Mouse (Mus musculus) embryonic stem cell, embryonic (primary cell): Measurements from ENCODE around the gene Rps6ka2.
"Not testable (repeated sequence)": the region's sequence is repeated elsewhere in the genome, so short reads cannot be mapped to it uniquely, and the experiment has no call there.

Source experiments
- CTCF ChIA-PET, 4 experiments: fragments of 300-600 bp in 2 of 4; fragments of 350-600 bp in 2 of 4; sonication (Branson Sonifier 250); formaldehyde crosslinking; loops; one replicate each; lab custom pipeline; 2022; ENCODE audit warnings: inconsistent platforms in 2 of 4; lab: Charles Lee
- POLR2A ChIA-PET, 4 experiments: fragments of 300-600 bp in 2 of 4; fragments of 350-600 bp in 2 of 4; sonication (Branson Sonifier 250); formaldehyde crosslinking; loops; one replicate each; lab custom pipeline; 2022; ENCODE audit warnings: antibody characterized with exemption in 4 of 4, inconsistent platforms in 1 of 4; lab: Charles Lee

Rps6ka2 gene

GRCm38 (mm10) chr17:7273785-7274184, 103.9 kb downstream of the Rps6ka2 start:
- POLR2A ChIA-PET = no interaction called here
- CTCF ChIA-PET = interaction anchor here in 2 of 4 experiments (0.6 kb wide), 2 partner anchors 36 to 96 kb away, joined by 3 to 17 read pairs; no protein-coding TSS in a partner anchor

- CTCF ChIA-PET = interaction anchor here in 1 of 4 experiments (0.6 kb wide), 2 partner anchors 580 to 1847 kb away, joined by 3 to 4 read pairs; no protein-coding TSS in a partner anchor
- POLR2A ChIA-PET = interaction anchor here in 1 of 4 experiments (0.6 to 1.5 kb wide), 2 partner anchors 9 to 141 kb away, joined by 4 read pairs; no protein-coding TSS in a partner anchor
Measured at GRCm38 (mm10) chr17:7278702-7279242, 108.9 kb downstream of the Rps6ka2 start.

- CTCF ChIA-PET = interaction anchor here in 1 of 4 experiments (0.6 kb wide), 2 partner anchors 580 to 1847 kb away, joined by 3 to 4 read pairs; no protein-coding TSS in a partner anchor
- POLR2A ChIA-PET = interaction anchor here in 1 of 4 experiments (1.5 kb wide), 1 partner anchor 9 kb away, joined by 4 read pairs; no protein-coding TSS in a partner anchor
Measured at GRCm38 (mm10) chr17:7279251-7279650, 109.3 kb downstream of the Rps6ka2 start.

GRCm38 (mm10) chr17:7284297-7284910, 114.5 kb downstream of the Rps6ka2 start:
- ChIA-PET CTCF (interaction anchor here in 1 of 4 experiments (0.6 kb wide), 1 partner anchor 14 kb away, joined by 5 read pairs; no protein-coding TSS in a partner anchor), POLR2A (interaction anchor here in 2 of 4 experiments (0.6 to 1.3 kb wide), 3 partner anchors 12 to 1980 kb away, joined by 3 read pairs; no protein-coding TSS in a partner anchor)

- POLR2A ChIA-PET = interaction anchor here in 1 of 4 experiments (1.0 to 1.3 kb wide), 2 partner anchors 12 to 27 kb away, joined by 3 read pairs; no protein-coding TSS in a partner anchor
- CTCF ChIA-PET = interaction anchor here in 1 of 4 experiments (0.6 kb wide), 1 partner anchor 15 kb away, joined by 5 read pairs; no protein-coding TSS in a partner anchor
Measured at GRCm38 (mm10) chr17:7285292-7285691, 115.4 kb downstream of the Rps6ka2 start.

GRCm38 (mm10) chr17:7286422-7287050, 116.6 kb downstream of the Rps6ka2 start:
- POLR2A ChIA-PET = interaction anchor here in 1 of 4 experiments (1.5 kb wide), 1 partner anchor 11 kb away, joined by 3 read pairs; no protein-coding TSS in a partner anchor

GRCm38 (mm10) chr17:7292012-7292684, 122.2 kb downstream of the Rps6ka2 start:
- POLR2A ChIA-PET = interaction anchor here in 1 of 4 experiments (1.3 kb wide), 1 partner anchor 29 kb away, joined by 3 read pairs; no protein-coding TSS in a partner anchor

More at GRCm38 (mm10) chr17:7286422-7287050, 116.6 kb downstream of the Rps6ka2 start:
- CTCF ChIA-PET = no interaction called here

GRCm38 (mm10) chr17:7306278-7307196, 136.6 kb downstream of the Rps6ka2 start:
- POLR2A ChIA-PET, CTCF ChIA-PET: not testable (repeated sequence)

More at GRCm38 (mm10) chr17:7292012-7292684, 122.2 kb downstream of the Rps6ka2 start:
- CTCF ChIA-PET = no interaction called here

GRCm38 (mm10) chr17:7315693-7316382, 145.9 kb downstream of the Rps6ka2 start:
- POLR2A ChIA-PET, CTCF ChIA-PET: not testable (repeated sequence)

GRCm38 (mm10) chr17:7319789-7320188, 149.9 kb downstream of the Rps6ka2 start:
- POLR2A ChIA-PET, CTCF ChIA-PET: not testable (repeated sequence)

GRCm38 (mm10) chr17:7324346-7324745, 154.4 kb downstream of the Rps6ka2 start, which contains the start of gene Tcp10a:
Gene Tcp10a (plus strand): TSS chr17:7324646.
- POLR2A ChIA-PET = not testable (repeated sequence)

GRCm38 (mm10) chr17:7326415-7326814, 156.5 kb downstream of the Rps6ka2 start:
- POLR2A ChIA-PET, CTCF ChIA-PET: not testable (repeated sequence)

More at GRCm38 (mm10) chr17:7324346-7324745, 154.4 kb downstream of the Rps6ka2 start, which contains the start of gene Tcp10a:
- CTCF ChIA-PET = not testable (repeated sequence)

GRCm38 (mm10) chr17:7332745-7333144, 162.8 kb downstream of the Rps6ka2 start:
- POLR2A ChIA-PET, CTCF ChIA-PET: not testable (repeated sequence)

GRCm38 (mm10) chr17:7337381-7337780, 167.5 kb downstream of the Rps6ka2 start:
- CTCF ChIA-PET, POLR2A ChIA-PET: not testable (repeated sequence)

GRCm38 (mm10) chr17:7348765-7349164, 178.8 kb downstream of the Rps6ka2 start:
- CTCF ChIA-PET = not testable (repeated sequence)

GRCm38 (mm10) chr17:7352596-7352995, 182.7 kb downstream of the Rps6ka2 start, which contains the start of gene Ttll2:
Gene Ttll2 (minus strand): TSS chr17:7352696.
- POLR2A ChIA-PET, CTCF ChIA-PET: not testable (repeated sequence)

More at GRCm38 (mm10) chr17:7348765-7349164, 178.8 kb downstream of the Rps6ka2 start:
- POLR2A ChIA-PET = not testable (repeated sequence)
